Mouse (Mus musculus): ENCODE measurements around the gene 4930412O13Rik.

Gene 4930412O13Rik

GRCm38 (mm10) chr2:9881611-9882023, 565 bp downstream of the 4930412O13Rik start:
- DNase-seq (ENCODE audit: low spot score) = no peak

- no peak for DNase-seq (ENCODE audit: low spot score)
Observed at GRCm38 (mm10) chr2:9882371-9882925, 1.4 kb downstream of the 4930412O13Rik start.

- DNase-seq (ENCODE audit: low spot score) = no peak
Observed at GRCm38 (mm10) chr2:9882926-9883802, 2.1 kb downstream of the 4930412O13Rik start.

- DNase-seq (ENCODE audit: low spot score) = no peak
Observed at GRCm38 (mm10) chr2:9883803-9884532, 2.9 kb downstream of the 4930412O13Rik start.

GRCm38 (mm10) chr2:9884533-9885216, 3.6 kb downstream of the 4930412O13Rik start:
- DNase-seq (ENCODE audit: low spot score) = no peak

GRCm38 (mm10) chr2:9885217-9885770, 4.2 kb downstream of the 4930412O13Rik start:
- no peak for DNase-seq (ENCODE audit: low spot score)

GRCm38 (mm10) chr2:9886031-9886430, 5.0 kb downstream of the 4930412O13Rik start:
- DNase-seq (ENCODE audit: low spot score) = no peak

GRCm38 (mm10) chr2:9886921-9887610, 6.0 kb downstream of the 4930412O13Rik start:
- no peak for DNase-seq (ENCODE audit: low spot score)

- DNase-seq (ENCODE audit: low spot score) = no peak
Observed at GRCm38 (mm10) chr2:9887636-9888035, 6.6 kb downstream of the 4930412O13Rik start.

GRCm38 (mm10) chr2:9888913-9889650, 8.0 kb downstream of the 4930412O13Rik start, which contains the start of gene 9230102O04Rik:
Gene 9230102O04Rik, minus strand, starts transcription at chr2:9889540.
- DNase-seq (ENCODE audit: low spot score) = no peak

- DNase-seq (ENCODE audit: low spot score) = no peak
Observed at GRCm38 (mm10) chr2:9889651-9890183, 8.7 kb downstream of the 4930412O13Rik start, which contains the start of gene Gata3. Gene Gata3, minus strand, starts transcription at chr2:9890034.

GRCm38 (mm10) chr2:9890251-9890650, 9.2 kb downstream of the 4930412O13Rik start:
- no peak for DNase-seq (ENCODE audit: low spot score)

- no peak for DNase-seq (ENCODE audit: low spot score)
Observed at GRCm38 (mm10) chr2:9890906-9891305, 9.9 kb downstream of the 4930412O13Rik start.

GRCm38 (mm10) chr2:9892541-9892940, 11.5 kb downstream of the 4930412O13Rik start:
- DNase-seq (ENCODE audit: low spot score) = no peak

- no peak for DNase-seq (ENCODE audit: low spot score)
Observed at GRCm38 (mm10) chr2:9893272-9893953, 12.4 kb downstream of the 4930412O13Rik start.

GRCm38 (mm10) chr2:9894836-9895593, 14.0 kb downstream of the 4930412O13Rik start:
- DNase-seq (ENCODE audit: low spot score) = no peak

- DNase-seq (ENCODE audit: low spot score) = no peak
Observed at GRCm38 (mm10) chr2:9896097-9896770, 15.2 kb downstream of the 4930412O13Rik start.

GRCm38 (mm10) chr2:9897846-9898245, 16.8 kb downstream of the 4930412O13Rik start:
- DNase-seq (ENCODE audit: low spot score) = no peak
